Mouse (Mus musculus) urinary bladder, postnatal 14 days (tissue): Measurements from ENCODE around the gene Pmp22.

Experiments used
- DNase-seq: peaks from one replicate; pipeline ENCODE4 v3.0.0; 2021; ENCODE audit warnings: low spot score

Pmp22 gene

DNA sequence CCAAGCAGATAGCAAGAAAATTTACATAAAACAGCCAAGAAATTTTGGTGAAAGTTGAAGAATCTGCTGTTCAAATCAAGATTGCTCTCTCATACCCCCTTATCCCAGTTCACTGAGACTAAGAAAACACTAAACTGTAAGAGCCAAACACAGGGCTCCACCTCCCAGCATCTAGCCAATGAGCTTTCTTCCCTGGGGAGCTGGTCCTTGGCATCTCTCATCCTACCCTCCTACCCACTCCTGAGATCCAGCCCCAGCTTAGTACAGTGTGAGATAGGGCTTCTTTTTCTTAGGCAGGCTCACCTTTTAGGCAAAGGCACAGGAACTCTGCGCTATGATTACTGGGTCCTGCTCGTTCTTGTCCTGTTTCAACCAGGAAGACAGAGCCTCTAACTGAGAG is 34.0 kb downstream of the Pmp22 start:
- DNase-seq, result no peak

DNA sequence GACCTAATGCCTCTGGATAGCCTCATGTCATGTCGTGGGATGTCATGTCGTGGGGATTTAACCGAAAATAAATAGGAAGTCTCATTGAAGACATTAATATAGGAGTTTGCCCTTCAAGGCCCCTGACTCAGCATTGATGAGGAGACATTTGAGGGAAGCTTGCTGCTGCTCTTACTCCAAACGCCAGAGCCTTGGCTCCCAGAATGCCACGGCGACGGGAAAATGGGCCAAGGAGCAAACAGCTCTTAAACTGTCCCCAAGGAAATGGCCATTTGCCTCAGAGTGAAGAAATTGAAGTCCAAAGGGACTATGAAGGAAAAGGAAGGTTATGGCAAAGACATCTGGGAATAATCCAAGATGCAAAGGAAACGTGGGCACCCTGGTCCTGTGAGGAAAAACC is 34.8 kb downstream of the Pmp22 start:
- DNase-seq, result no peak

DNA sequence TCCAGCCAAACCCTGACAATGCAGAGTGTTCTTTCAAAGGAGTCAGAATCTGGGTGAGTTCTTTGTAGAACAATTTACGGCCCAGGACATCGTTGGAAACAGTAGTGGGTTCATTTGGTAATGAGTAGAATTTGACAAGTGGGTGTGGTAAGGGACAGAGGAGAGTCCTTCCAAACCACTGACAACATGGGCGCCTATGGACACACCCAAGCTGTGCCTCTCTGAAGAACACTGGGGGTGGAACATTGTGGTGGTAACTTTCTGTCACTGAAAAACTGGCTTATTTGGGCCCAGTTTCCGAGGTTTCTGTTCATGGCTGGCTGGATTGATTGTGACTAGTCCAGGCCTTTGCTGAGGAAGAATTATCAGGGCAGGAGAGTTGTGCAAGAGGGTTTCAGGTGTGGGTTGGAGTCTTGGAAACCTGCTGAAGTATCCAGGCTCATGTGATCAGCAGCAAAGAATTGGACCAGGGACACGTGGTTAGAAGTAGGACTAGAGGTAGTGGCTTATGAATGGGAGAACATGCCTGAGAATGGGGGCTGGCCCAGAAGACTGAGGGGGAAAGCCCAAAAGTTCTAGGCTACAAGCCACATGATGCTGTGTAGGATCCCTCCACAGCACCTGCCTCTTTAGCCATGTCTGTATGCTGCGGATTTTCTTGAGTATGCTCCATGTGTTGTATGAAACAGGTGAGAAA is 35.4 kb downstream of the Pmp22 start:
- DNase-seq, result no peak

DNA sequence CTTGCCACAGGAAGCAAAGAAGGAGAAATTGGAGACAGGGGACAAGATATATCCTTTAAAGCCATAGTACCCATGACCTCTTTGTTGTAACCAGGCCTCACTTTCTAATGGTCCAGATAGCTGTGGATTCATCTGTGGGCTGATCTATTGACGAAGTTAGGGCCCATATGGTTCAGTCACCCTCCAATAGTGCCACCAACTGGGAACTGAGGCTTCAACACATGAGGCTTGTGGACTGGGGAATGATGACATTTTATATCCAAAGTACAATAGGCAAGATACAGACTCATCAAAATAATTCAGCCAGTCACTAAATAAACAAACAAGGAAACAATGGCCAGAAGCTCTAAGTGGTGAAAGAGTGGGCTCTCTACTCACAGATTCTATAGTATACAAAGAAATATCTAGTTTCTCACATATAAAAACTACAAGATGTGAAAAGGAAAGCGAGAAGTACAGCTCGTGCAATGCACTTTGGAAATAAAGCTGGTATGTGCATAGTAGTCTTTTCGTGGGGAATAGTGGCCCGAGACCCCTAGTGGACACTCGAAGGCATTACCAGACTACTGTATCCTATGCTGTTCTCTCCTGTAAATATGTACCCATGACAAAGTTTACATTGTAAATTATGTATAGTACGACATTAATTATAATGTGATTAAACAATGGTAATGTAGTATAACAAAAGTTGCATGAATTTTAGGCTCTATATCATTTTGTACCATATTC is 36.1 kb downstream of the Pmp22 start:
- DNase-seq, result no peak

DNA sequence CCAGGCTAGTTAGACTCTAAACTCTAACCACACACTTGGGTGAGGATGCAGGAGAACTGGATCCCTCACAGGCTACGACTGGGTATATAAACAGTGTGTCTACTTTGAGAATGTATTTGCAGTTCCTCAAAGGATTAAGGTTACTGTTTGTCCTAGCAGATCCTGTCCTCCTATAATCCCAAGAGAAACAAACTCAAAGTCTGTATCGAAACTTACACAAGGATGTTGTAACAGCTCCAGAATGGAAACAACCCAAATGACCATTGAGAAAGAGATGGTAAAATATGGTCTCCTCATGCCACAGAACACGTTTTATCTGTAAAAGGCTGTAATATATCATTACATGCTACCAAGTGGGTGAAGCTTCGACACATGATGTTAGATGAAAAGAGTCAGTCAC is 39.0 kb downstream of the Pmp22 start:
- no peak for DNase-seq

DNA sequence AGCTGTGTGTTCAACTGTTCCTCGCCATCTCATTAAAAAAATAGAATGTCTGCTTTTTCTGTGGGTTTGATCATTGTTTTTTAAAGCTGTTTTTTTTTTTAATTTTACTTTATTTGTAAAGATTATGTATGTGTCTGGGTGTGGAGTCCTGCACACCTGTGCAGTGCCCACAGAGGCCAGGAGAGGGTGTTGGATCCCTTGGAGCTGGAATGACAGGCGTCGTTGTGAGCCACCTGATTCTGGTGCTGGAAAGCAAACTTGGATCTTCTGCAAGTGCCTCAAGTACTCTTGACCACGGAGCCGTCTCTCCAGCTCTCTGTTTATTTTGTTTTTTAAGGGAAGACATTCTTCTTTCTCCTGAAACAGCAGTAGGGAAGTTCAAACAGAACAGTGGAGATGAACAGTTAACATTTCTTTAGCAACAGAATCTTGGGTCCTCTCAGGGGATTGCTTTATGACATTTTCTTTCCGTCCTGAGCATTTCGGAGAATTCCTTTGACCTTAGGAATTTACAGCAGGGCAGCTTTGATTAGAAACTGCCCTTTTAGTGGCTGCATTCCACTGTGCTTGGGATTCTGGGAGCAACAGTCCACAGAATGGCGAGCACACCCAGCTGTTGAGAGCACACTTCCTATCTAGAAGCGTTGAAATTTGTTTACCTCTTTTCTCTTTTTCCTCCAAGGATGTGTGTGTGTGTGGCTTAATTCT is 39.9 kb downstream of the Pmp22 start:
- no peak for DNase-seq

DNA sequence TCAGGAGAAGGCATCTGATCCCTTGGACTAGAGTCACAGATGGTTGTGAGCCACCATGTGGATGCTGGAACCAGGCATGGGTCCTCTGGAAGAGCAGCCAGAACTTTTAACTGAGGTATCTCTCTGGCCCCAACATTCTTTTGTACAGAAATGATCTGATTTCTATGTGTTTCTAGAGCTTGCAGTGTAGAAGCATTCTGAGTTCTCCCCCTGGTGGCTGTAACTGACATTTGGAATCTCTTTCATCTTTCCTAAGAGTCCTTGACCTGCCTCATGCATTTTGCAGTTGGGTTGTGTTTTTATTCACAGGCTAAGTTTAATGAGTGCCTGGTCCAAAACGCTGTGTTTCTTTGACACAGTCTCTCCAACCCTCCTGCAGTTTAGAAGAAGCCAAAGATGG is 43.2 kb downstream of the Pmp22 start:
- DNase-seq, result no peak

DNA sequence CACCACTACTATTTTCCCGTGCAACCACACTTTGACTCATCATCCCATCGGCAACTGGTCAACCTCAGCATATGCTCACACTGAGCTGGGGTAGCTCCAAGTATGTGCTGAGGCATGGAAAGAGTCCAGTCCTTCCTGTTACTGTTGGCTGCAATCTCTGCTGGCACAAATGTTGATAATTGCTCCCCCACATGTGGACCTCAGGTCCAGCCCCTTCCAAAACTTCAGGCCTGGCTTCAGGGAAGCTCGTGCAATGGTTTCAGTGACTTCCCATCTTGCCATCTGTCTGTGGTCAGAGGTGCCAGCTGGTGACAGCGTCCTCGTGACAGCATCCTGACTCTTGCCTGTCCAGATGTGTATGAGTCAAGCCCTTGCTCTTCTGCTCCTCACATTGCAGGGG is 44.8 kb downstream of the Pmp22 start:
- DNase-seq, result no peak

DNA sequence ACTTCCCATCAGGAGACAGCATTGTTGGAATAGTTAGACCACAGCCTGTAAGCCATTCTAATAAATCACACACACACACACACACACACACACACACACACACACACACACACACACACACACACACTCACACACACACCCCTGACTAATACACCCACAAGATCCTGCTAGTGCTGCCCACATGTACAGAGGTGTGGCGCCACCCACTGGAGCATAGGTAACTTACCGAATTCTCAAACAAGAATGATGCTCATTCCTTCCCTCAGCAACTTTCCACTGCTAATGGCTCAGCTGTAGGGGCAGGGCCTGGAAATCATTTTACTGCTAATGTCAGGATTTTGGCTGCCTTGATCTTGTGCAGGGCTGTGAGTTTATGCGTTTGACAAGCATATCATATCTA is 46.5 kb downstream of the Pmp22 start:
- DNase-seq, result no peak

DNA sequence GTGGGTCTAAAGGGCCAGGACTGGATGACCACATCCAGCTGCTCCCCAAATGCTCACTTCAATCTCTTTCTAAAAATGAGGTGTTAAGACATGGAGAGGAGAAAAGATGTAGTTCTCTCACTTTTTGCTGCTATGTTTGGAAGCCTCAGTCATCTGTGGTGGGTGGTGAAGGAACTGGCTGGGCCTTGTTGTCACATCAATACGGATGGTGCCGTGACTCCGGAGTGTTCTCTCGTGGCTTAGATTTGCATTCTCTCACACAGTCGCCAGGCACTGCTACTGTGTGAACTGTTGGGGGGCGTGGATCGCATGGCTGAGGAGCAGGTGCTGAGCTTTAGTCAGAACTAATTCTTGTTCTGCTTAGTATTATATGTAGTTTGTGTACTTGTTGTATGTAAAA is 47.6 kb downstream of the Pmp22 start:
- DNase-seq, result no peak

DNA sequence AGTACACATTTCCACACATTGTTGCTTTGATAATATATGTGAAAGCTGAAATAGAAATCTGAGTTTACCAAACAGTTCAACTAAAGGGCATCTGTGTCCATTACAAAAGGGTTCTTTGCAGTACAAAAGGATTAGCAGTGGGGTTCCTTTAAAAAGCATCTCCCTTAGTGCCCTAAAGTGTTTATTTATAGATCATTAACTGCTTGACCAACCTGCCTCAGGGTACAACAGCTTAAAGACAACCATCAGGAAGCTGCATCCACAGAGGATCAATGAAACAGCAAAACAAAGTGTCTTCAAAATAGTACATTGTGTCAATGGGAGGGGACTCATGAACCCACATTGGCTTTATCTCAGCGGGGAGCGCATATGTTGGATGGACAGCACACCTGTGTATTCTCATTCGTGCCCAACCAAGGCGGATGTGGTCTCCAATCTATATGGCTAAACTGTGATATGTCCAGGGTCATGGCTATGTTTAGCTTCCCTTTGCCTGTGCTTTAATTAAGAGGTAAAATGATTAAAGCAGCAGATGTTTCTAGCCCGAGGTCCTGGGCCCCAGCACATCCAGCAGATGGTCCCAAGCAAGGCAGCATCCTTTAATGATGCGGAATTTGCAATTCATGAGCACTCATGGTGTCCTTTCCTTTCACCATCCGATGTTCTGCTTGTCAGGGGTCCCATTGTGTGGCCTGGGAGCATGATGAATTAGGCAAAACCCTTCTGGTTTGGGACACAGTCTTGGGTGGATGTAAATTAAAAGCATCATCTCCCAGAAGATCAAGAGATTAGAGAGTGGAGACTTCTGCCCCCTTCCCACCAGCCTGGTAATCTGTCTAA is 51.7 kb downstream of the Pmp22 start:
- DNase-seq, result no peak

DNA sequence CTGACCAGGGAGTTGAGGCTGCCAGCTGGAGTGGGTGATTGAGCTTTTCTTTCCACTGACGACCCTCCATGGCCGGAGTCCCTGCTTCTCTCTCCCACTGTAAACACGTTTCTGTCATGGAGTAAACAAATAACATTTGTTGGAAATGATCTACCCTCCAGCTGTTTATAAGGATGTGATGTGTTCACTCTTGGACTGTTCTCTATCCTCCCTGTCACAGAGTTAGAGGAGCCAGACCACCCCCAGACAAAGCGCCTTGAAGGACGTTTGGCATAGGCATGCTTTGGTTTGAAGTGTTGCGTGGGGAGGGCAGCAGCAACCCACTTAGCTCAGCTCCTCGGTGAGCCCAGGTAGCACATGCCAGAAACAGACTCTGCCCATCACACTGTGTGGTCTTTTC is 60.0 kb downstream of the Pmp22 start:
- no peak for DNase-seq

DNA sequence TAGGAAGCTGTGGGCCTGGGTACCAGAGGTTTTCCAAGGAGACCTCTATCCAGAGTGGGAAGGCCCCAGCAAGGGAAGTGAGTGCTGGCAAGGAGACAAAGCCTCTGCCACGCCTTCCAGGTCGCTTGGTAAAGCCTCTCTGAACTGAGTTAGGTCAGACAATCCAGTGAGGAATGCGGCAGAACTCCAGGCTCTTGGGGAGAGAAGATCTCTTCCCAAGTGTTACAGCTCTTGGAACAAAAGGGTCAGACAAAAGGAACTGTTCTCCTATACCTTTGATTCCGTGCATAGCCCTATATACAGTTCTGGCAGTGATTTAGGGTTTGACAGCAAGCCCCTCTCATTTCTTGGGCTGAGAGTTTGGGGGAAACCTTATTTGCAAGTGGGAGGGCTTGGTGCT is 69.3 kb downstream of the Pmp22 start:
- no peak for DNase-seq

DNA sequence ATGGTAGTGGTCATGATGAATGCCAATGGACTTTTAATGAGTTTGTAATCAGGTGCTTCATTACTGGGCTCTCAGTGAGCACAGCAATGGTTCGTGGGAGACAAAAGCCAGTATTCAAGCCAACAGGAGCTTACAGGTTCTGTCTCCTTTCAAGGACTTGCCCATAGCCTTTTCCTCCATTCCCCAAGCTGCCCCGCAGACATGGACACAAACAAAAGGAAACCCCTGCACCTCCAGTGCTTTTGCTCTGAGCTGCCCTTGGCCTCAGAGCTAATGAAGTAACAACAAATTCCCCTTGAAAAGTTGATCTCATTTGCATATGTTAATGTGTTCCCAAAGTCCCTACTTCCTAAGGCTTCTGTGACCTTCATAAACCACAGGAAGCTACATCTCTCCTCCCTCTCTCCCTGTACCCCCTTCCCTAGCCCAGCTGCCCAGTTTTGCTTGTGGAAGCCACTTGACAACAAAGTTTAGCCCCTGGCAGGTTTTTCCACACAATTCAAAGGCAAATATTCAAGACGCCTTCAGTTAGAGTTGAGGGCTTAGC is 73.3 kb downstream of the Pmp22 start:
- DNase-seq, result no peak
